Mouse (Mus musculus) lung, postnatal 14 days (tissue): ENCODE data around the gene 2300003K06Rik.
"Not testable (repeated sequence)": the region's sequence is repeated elsewhere in the genome, so short reads cannot be mapped to it uniquely, and the experiment has no call there.

Source experiments
- DNase-seq: peaks from one replicate; pipeline ENCODE4 v3.0.0; 2021

2300003K06Rik gene

DNA sequence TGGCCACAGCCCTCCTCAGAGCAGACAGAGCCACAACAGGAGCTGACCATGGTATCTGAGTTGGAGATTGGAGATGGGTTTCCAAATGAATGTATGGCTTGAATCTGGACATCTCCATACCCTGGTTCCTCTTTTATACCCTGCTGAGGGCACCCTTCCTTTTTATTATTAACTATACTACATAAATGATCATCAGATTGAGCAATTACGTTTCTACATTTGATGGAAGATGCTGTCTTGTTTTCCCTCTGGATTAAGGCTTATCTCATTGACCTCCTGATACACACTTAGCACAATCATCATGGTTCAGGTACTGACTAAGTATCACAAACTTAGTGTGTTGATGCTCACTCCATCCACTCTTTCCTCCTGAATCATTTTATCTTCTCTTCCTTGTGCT lies at the start of gene 2300003K06Rik:
Gene 2300003K06Rik (minus strand): TSS at position 101 of the 400 bp plus-strand sequence.
- no peak for DNase-seq

DNA sequence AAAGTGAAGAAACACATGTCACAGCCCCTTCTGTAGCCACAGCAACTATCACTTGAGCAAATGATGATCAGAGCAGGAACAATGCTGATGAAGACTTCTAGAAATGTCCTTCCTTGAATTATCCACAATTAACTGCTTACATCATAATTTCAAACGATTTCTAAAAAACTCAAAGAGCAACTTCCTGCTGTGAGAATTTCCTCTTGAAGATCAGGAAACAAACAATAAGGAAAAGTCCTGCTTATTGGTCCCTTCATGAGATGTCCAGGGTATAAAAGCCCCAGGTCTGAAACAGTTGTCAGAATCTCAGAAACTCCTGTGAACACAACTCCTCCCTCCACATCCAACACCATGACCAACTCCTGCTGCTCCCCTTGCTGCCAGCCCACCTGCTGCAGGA lies 41.0 kb upstream of the 2300003K06Rik start, which contains the start of gene Gm11567:
Gene Gm11567 (plus strand): TSS at position 301 of the 400 bp plus-strand sequence.
- DNase-seq = not testable (repeated sequence)

DNA sequence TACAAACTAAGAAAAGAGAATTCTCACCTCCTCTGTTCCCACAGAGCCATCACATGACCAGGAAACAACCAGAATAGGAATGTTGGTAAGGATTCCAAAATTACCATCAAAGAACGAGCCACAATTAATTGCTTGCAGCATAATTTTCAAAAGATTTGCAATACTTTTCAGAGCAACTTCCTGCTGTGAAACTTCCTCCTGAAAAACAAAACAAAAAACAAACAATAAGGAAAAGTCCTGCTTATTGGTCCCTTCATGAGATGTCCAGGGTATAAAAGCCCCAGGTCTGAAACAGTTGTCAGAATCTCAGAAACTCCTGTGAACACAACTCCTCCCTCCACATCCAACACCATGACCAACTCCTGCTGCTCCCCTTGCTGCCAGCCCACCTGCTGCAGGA lies 35.2 kb upstream of the 2300003K06Rik start, which contains the start of gene Krtap9-1:
Gene Krtap9-1 (plus strand): TSS at position 301 of the 400 bp plus-strand sequence.
- not testable (repeated sequence) for DNase-seq

DNA sequence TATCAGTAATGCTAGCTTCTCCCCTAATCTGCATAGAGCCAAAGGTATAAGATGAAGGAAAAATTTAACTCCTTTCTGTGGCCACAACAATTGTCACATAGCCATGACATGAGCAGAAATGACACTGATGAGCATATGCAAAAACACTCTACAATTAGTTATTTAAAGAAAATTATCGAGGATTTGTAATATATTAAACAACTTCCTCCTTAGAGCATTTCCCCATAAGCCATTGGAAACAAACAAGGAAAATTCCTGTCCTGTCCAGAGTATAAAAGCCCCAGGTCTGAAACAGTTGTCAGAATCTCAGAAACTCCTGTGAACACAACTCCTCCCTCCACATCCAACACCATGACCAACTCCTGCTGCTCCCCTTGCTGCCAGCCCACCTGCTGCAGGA lies 26.3 kb upstream of the 2300003K06Rik start, which contains the start of gene Gm11559:
Gene Gm11559 (plus strand): TSS at position 301 of the 400 bp plus-strand sequence.
- not testable (repeated sequence) for DNase-seq

DNA sequence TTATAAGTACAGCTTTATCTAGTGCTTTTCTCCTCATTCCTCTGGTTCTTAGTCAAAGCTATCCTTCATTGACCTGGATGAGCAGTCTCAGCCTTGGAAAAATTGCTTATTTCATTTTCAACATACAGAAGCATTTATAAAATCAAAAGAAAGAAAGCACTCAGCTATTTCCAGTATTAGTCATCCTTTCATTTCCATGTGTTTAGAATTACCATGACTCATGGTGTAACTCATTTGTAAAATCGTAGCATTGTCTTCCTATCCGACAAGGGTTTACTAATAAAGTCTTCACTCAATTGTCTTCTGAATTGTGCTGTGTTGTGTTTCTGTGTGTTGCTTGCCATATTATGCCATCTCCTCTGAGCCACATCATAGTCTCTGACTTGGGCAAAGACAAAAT lies 20.9 kb upstream of the 2300003K06Rik start:
- no peak for DNase-seq

DNA sequence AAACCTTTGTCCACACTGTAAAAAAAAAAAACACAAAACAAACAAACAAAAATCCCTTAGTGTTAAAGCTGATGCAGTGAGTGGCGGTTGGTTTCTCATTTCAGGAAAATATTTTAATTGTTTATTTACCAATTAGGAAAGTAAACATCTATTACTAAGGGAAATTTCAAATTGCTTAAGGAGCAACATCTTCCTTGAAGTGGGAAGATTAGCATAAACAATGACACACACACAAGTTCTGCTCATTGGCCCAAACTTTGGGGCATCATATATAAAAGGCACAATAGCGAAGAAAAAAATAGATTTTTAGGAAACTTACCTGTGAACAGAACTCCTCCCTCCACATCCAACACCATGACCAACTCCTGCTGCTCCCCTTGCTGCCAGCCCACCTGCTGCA lies 19.8 kb upstream of the 2300003K06Rik start, which contains the start of gene Gm11568:
Gene Gm11568 (plus strand): TSS at position 301 of the 400 bp plus-strand sequence.
- no peak for DNase-seq

DNA sequence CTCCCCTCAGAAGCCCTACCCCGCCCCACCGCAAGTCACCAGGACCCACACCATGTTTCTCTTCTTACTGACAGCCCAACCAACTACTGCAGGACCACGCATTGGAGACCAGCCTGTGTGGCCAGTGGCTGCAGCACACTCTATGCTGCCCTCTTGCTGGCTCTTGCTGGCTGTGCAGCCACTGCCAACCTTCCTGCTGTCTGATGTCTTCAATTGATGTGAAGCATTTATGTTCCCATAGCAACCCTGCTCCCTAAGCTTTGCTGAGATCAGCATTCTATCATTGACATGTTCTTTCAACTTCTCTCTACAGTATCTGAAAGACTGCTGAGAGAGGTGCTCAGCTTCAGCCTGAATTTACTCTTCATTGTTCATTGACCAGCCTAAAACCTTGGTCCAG lies 16.3 kb upstream of the 2300003K06Rik start:
- no peak for DNase-seq

DNA sequence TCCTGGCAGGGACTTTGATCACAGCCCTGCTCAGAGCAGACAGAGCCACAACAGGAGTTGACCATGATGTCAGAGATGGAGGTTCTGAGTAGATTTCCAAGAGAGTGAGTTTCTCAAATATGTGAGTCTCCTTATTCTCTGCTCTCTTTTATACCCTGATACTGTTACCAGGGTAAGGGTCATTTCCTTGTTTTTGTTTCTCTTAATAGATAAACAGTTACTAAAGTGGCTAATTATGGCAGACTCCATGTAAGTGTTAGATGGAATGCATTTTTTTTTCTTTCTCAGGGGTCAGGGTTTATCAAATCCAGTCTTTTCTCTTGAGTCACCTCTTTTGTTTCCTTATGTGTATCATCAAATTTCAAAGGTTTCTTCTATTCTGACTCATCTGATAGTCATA lies 13.6 kb upstream of the 2300003K06Rik start, which contains the start of gene Krtap4-16:
Gene Krtap4-16 (minus strand): TSS at position 101 of the 400 bp plus-strand sequence.
- DNase-seq = no peak

DNA sequence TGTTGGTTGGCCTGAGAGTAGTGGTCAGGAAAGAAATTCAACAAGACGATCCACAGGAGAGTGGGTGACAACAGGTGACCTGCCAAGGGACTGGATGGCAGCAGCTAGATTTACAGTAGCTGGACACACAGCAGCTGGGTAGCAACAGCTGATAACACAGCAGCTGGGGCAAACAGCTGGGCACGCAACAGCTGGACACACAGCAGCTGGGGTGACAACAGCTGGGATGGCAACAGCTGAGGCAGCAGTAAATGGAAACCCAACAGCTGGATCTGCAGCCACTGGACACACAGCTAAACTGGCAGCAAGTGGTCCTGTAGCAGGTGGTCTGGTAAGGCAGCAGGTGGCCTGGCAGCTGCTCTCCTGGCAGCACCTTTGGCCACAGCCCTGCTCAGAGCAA lies 8.9 kb upstream of the 2300003K06Rik start:
- no peak for DNase-seq

DNA sequence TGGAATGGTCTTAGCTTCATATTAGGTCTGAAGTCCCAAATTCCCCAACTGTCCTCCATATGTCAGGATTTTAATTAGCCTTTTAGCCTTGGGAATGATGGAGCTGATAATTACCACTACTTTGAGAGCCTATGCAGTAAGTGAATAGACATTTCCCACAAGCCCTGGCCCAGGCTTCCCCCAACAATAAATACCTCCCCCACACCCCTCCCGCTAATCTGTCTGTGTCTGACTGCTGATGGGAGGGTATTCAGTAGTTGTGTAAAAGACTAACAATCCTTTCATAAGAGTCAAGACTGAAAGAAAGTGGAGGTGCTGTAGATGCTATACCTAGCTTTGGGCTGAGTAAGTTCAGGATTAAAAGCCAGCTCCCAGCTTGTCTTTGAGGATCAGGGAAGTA lies 4.3 kb upstream of the 2300003K06Rik start:
- no peak for DNase-seq

DNA sequence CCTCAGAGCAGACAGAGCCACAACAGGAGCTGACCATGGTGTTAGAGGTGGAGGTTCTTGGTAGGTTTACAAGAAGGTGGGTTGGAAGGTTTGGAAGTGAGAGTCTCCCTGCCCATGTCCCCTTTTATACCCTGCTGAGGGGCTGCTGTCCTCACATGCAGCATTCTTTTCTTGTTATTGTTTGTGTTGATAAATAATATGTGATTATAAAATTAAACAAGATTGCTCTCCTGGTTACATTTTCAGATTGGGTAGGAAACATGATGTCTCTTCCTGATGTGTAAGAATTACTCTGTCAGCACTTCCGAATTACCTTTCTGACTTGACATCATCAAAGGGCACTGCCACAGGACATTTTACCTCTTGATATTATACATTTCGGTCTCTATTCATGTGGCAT lies 22.3 kb downstream of the 2300003K06Rik start, which contains the start of gene Gm11564:
Gene Gm11564 (minus strand): TSS at position 101 of the 400 bp plus-strand sequence.
- not testable (repeated sequence) for DNase-seq

DNA sequence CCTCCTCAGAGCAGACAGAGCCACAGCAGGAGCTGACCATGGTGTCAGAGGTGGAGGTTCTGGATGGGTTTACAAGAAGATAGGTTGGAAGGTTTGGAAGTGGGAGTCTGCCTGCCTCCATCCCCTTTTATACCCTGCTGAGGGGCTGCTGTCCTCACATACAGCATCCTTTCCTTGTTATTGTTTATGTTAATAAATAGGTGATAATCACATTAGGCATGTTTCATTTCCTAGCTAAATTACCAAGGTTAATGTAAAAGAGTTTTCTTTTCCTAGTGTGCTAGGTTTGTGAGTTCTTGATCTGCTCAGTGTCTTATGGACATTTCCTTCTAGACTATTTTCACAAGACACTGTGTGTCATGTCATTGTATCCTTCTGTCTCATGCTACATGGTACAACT lies 28.1 kb downstream of the 2300003K06Rik start, which contains the start of gene Krtap4-13:
Gene Krtap4-13 (minus strand): TSS at position 101 of the 400 bp plus-strand sequence.
- DNase-seq = not testable (repeated sequence)

DNA sequence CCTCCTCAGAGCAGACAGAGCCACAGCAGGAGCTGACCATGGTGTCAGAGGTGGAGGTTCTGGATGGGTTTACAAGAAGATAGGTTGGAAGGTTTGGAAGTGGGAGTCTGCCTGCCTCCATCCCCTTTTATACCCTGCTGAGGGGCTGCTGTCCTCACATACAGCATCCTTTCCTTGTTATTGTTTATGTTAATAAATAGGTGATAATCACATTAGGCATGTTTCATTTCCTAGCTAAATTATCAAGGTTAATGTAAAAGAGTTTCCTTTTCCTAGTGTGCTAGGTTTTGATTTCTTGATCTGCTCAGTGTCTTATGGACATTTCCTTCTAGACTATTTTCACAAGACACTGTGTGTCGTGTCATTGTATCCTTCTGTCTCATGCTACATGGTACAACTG lies 33.5 kb downstream of the 2300003K06Rik start, which contains the start of gene Gm11554:
Gene Gm11554 (minus strand): TSS at position 101 of the 400 bp plus-strand sequence.
- not testable (repeated sequence) for DNase-seq

DNA sequence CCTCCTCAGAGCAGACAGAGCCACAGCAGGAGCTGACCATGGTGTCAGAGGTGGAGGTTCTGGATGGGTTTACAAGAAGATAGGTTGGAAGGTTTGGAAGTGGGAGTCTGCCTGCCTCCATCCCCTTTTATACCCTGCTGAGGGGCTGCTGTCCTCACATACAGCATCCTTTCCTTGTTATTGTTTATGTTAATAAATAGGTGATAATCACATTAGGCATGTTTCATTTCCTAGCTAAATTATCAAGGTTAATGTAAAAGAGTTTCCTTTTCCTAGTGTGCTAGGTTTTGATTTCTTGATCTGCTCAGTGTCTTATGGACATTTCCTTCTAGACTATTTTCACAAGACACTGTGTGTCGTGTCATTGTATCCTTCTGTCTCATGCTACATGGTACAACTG lies 39.0 kb downstream of the 2300003K06Rik start, which contains the start of gene Gm11569:
Gene Gm11569 (minus strand): TSS at position 101 of the 400 bp plus-strand sequence.
- DNase-seq = not testable (repeated sequence)

DNA sequence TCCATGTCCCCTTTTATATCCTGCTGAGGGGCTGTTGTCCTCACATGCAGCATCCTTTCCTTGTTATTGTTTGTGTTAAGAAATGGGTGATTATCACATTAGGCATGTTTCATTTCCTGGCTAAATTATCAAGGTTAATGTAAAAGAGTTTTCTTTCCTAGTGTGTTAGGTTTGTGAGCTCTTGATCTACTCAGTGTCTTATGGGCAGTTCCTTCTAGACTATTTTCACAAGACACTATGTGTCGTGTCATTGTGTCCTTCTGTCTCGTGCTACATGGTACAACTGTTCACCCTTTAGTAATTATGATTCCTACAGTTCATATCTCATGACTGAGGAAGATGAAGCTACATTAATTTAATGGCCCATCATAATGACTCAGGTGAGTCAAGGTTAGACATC lies 44.5 kb downstream of the 2300003K06Rik start, which contains the start of gene Gm11596:
Gene Gm11596 (minus strand): TSS at position 101 of the 400 bp plus-strand sequence.
- no peak for DNase-seq
